ENCODE assay signal across 8 mouse cellular contexts in genomic region chr11:79018954-79019704, GRCm38 (mm10). TPM values are rescaled to one million over a fixed set of nuclear protein-coding genes. Genes with fewer than 3 reads are reported as not detected.
DNase-seq lines count a peak whose midpoint lies in the region; ATAC-seq and TF ChIP-seq lines count a peak whose summit lies in the region.

No protein-coding gene starts in this region.

- CTCF ChIA-PET in Patski (lab: Charles Lee): interaction anchor here (0.9 to 2.5 kb wide), 12 partner anchors 10 to 278 kb away, joined by 3 to 15 read pairs (median 4); no protein-coding TSS in a partner anchor

- TF ChIP-seq POLR2A in heart, adult 2 months (IDR thresholded peaks at IDR 0.05; ENCODE audit: insufficient read depth, low read depth, low read length): no peak

- no peaks in the 10 kb centered on the region for H3K79me2 ChIP-seq in heart, adult 2 months (replicated peaks; ENCODE audit: control insufficient read depth, insufficient read depth, low read length)

- intact Hi-C loops in heart, adult 2 months (cut with DNase I): loop anchor here (2.0 to 5.0 kb wide), 2 partner anchors 37 to 52 kb away; partner anchors contain the start of gene Lgals9
- intact Hi-C loops in heart, postnatal 25 days (cut with DNase I): loop anchor here (5.0 kb wide), 1 partner anchor 52 kb away; no protein-coding TSS in a partner anchor
- intact Hi-C loops in left cerebral cortex, adult 2 months (cut with DNase I): loop anchor here (2.0 to 10.0 kb wide), 3 partner anchors 196 to 376 kb away; partner anchors contain the start of gene Gm9964

- DNase-seq in heart, adult 2 months: peak; percentile 74 to 85
- no peak for DNase-seq in heart, postnatal 25 days (ENCODE audit: low spot score)
- no peak for DNase-seq in Patski (ENCODE audit: low read depth, low spot score)
- peak; percentile 73 to 85 for DNase-seq in cerebellum, postnatal 14 days
- peak; percentile 79 for DNase-seq in heart, adult 8-10 months (ENCODE audit: low spot score)
- peak; percentile 68 to 74 for DNase-seq in left cerebral cortex, adult 2 months (ENCODE audit: extremely low spot score in 1 of 2, low spot score in 2 of 2)
- DNase-seq in mesoderm, embryonic 11.5 days (ENCODE audit: low read depth, low spot score): peak; percentile 67
- DNase-seq in spleen, postnatal 36 days (ENCODE audit: low spot score in 2 of 2): peak; percentile 62 to 73

- 49% methylated on average over 11 of the region's 11 CpGs for WGBS in heart, adult 2 months

- H3K9ac ChIP-seq in heart, adult 2 months (ENCODE audit: low read depth, low read length): no peak overlapping the region

- no peak overlapping the region for H3K4me3 ChIP-seq in heart, adult 2 months
- H3K4me3 ChIP-seq in left cerebral cortex, adult 2 months: no peak overlapping the region

- POLR2A ChIA-PET in Patski (lab: Charles Lee): no interaction called here

- no peak for ATAC-seq in Patski

- in situ Hi-C loops in Patski (cut with MboI; ENCODE audit: low pct_unique_long_range_greater_than_20kb): no loop called here

- no peaks in the 10 kb centered on the region for H3K36me3 ChIP-seq in heart, adult 2 months (ENCODE audit: control insufficient read depth, insufficient read depth, low read length)

- no peak for TF ChIP-seq EP300 in heart, adult 2 months (IDR thresholded peaks at IDR 0.05; ENCODE audit: insufficient read depth, low read depth, low read length)

- peak; percentile 74 for TF ChIP-seq CTCF in heart, adult 2 months (IDR thresholded peaks at IDR 0.05)
- TF ChIP-seq CTCF in Patski (IDR thresholded peaks at IDR 0.05): peak; percentile 68
- peak; percentile 73 for TF ChIP-seq CTCF in left cerebral cortex, adult 2 months (IDR thresholded peaks at IDR 0.05)

- no peak overlapping the region for H3K27ac ChIP-seq in heart, adult 2 months
- no peak overlapping the region for H3K27ac ChIP-seq in left cerebral cortex, adult 2 months

- peaks cover 16% of the 10 kb centered on the region for H3K4me1 ChIP-seq in heart, adult 2 months (ENCODE audit: control insufficient read depth, insufficient read depth, low read length)

- H3K27me3 ChIP-seq in heart, adult 2 months (ENCODE audit: control insufficient read depth, insufficient read depth, low read length): no peaks in the 10 kb centered on the region
- no peaks in the 10 kb centered on the region for H3K27me3 ChIP-seq in Patski

RNA-seq across cellular contexts. Expression of gene Lgals9, which starts 34.4 kb away (rescaled TPM):
- total RNA-seq in heart, adult 2 months (2021): 10 to 100 TPM; 20.7 to 23.1 TPM
- 49.5 and 93.4 TPM in 2 replicates for polyA plus RNA-seq in heart, adult 2 months (2012; rRNA removed)
- 10 to 100 TPM; 24.0 to 25.3 TPM for total RNA-seq in heart, postnatal 25 days (2021)
- polyA plus RNA-seq in Patski (2021): 1.8 TPM
- 10 to 100 TPM; 15.9 to 19.3 (median 17.1) TPM for total RNA-seq in heart, adult 8-10 months (2022)
- total RNA-seq in left cerebral cortex, adult 2 months (2021): 1 to 10 TPM; 4.2 to 5.5 TPM

Comparison
In these comparisons a context has a peak if more than half of its experiments do, and no peak if none do; other contexts are left out.
1. DNase-seq: peak in heart, adult 2 months (2 of 2), cerebellum, postnatal 14 days (2 of 2), heart, adult 8-10 months (single experiment), left cerebral cortex, adult 2 months (2 of 2), mesoderm, embryonic 11.5 days (single experiment) and spleen, postnatal 36 days (2 of 2); none in heart, postnatal 25 days (single experiment) and Patski (single experiment).
2. Peak in every context shown above with its lines, with median percentiles within 50 percentile points of each other: CTCF ChIP-seq.